In the genomic region with DNA sequence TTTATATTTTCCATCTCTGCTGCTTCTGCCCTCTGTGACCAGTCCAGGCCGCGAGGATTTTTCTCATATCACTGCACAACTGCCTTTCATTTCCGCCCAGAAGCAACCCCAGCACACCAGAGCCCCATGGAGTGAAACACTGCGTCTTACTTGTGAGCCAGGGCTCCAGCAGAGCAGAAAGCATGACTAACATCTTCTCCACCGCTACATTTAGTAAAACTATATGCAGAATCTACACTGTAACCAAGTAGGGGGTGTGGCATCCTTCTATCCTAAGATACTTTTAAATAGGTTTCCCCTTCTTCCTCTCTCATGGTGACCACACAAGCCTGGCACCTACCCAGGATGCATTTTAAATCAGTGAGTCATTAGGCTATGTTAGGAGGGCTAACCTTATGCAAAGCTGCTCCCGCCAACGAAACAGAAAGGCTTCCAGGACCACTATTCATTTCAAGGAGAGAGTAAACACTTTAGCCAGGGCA, we compare ENCODE assay signal across 13 mouse cellular contexts. TPM values are rescaled to one million over a fixed set of nuclear protein-coding genes. Genes with fewer than 3 reads are reported as not detected.
DNase-seq lines count a peak whose midpoint lies in the region; ATAC-seq lines count a peak whose summit lies in the region.
"Had no signal": no experiment of that assay in that cellular context is flagged by ENCODE, and none has a peak within 500 bp of the region (broad histone marks: within the 10 kb centered on the region; RNA-seq: fewer than 3 reads in every experiment).

No protein-coding gene starts in this region.

- H3K27ac ChIP-seq in heart, embryonic 13.5 days (replicated peaks) = peak overlapping the region; percentile 59; the same call in 1 of the 2 replicates
- H3K27ac ChIP-seq in heart, embryonic 11.5 days (ENCODE audit: low read depth, low read length) = no peak overlapping the region
- no peak overlapping the region for H3K27ac ChIP-seq in midbrain, embryonic 11.5 days (ENCODE audit: low read depth, low read length)
- H3K27ac ChIP-seq: embryonic facial prominence, embryonic 12.5 days; limb, embryonic 10.5 days; midbrain, embryonic 12.5 days had no signal

- 44% methylated on average over 7 of the region's 7 CpGs for WGBS in heart, embryonic 13.5 days
- WGBS in heart, embryonic 11.5 days (ENCODE audit: insufficient replicate concordance) = 59% methylated on average over 7 of the region's 7 CpGs
- 71% methylated on average over 7 of the region's 7 CpGs for WGBS in midbrain, embryonic 11.5 days

- ATAC-seq in heart, embryonic 13.5 days (ENCODE audit: extremely low read depth, insufficient number of reproducible peaks, low FRiP score, low TSS enrichment) = no peak
- ATAC-seq in heart, embryonic 11.5 days (replicated peaks; ENCODE audit: insufficient number of reproducible peaks, low FRiP score, low TSS enrichment) = no peak
- ATAC-seq in inflammation-experienced regulatory T-cells, adult 6 months = no peak
- no peak for ATAC-seq in midbrain, embryonic 11.5 days (ENCODE audit: low FRiP score)
- ATAC-seq: CD4-positive, CD25-positive, alpha-beta regulatory T cell, adult 4 months had no signal

- no peak overlapping the region for H3K4me3 ChIP-seq in heart, embryonic 13.5 days
- no peak overlapping the region for H3K4me3 ChIP-seq in heart, embryonic 11.5 days (ENCODE audit: low read depth, low read length)
- no peak overlapping the region for H3K4me3 ChIP-seq in midbrain, embryonic 11.5 days (ENCODE audit: low read depth, low read length)
- H3K4me3 ChIP-seq: embryonic facial prominence, embryonic 12.5 days; limb, embryonic 10.5 days; midbrain, embryonic 12.5 days had no signal

- peak overlapping the region; percentile 20; the same call in 1 of the 2 replicates for H3K4me2 ChIP-seq in heart, embryonic 13.5 days
- H3K4me2 ChIP-seq in heart, embryonic 11.5 days = no peak overlapping the region
- H3K4me2 ChIP-seq in midbrain, embryonic 11.5 days = no peak overlapping the region
- H3K4me2 ChIP-seq: embryonic facial prominence, embryonic 12.5 days; midbrain, embryonic 12.5 days had no signal

- peak; percentile 71 to 72 for DNase-seq in spleen, postnatal 36 days (ENCODE audit: low spot score in 2 of 2)
- no peak for DNase-seq in spleen, postnatal 10 days (ENCODE audit: low spot score in 2 of 2)
- DNase-seq in lung, postnatal 25 days (ENCODE audit: low spot score) = peak; percentile 52
- DNase-seq in midbrain, embryonic 11.5 days (ENCODE audit: low spot score, missing footprints) = no peak
- DNase-seq in thymus, postnatal 0 days (ENCODE audit: low spot score) = no peak
- DNase-seq: heart, postnatal 36 days had no signal

- no peaks in the 10 kb centered on the region for H3K9me3 ChIP-seq in heart, embryonic 13.5 days
- H3K9me3 ChIP-seq in heart, embryonic 11.5 days (replicated peaks; ENCODE audit: control insufficient read depth, low read length) = no peaks in the 10 kb centered on the region
- H3K9me3 ChIP-seq in midbrain, embryonic 11.5 days (ENCODE audit: control insufficient read depth, low read length) = no peaks in the 10 kb centered on the region
- H3K9me3 ChIP-seq: embryonic facial prominence, embryonic 12.5 days; limb, embryonic 10.5 days; midbrain, embryonic 12.5 days had no signal

- H3K9ac ChIP-seq in heart, embryonic 13.5 days = no peak overlapping the region
- H3K9ac ChIP-seq in heart, embryonic 11.5 days (ENCODE audit: low read depth, low read length) = no peak overlapping the region
- no peak overlapping the region for H3K9ac ChIP-seq in midbrain, embryonic 11.5 days (ENCODE audit: low read length)
- H3K9ac ChIP-seq: embryonic facial prominence, embryonic 12.5 days; midbrain, embryonic 12.5 days had no signal

- H3K36me3 ChIP-seq in heart, embryonic 13.5 days = no peaks in the 10 kb centered on the region
- H3K36me3 ChIP-seq in heart, embryonic 11.5 days (ENCODE audit: control insufficient read depth, insufficient read depth, low read length) = no peaks in the 10 kb centered on the region
- no peaks in the 10 kb centered on the region for H3K36me3 ChIP-seq in midbrain, embryonic 11.5 days (ENCODE audit: control insufficient read depth, insufficient read depth, low read length)
- H3K36me3 ChIP-seq: embryonic facial prominence, embryonic 12.5 days; limb, embryonic 10.5 days; midbrain, embryonic 12.5 days had no signal

- peaks cover 29% of the 10 kb centered on the region for H3K4me1 ChIP-seq in heart, embryonic 13.5 days
- H3K4me1 ChIP-seq in heart, embryonic 11.5 days (ENCODE audit: control insufficient read depth, insufficient read depth, low read length) = peaks cover 8% of the 10 kb centered on the region
- H3K4me1 ChIP-seq in midbrain, embryonic 11.5 days (ENCODE audit: control insufficient read depth, insufficient read depth, low read length) = no peaks in the 10 kb centered on the region
- H3K4me1 ChIP-seq: embryonic facial prominence, embryonic 12.5 days; limb, embryonic 10.5 days; midbrain, embryonic 12.5 days had no signal

- H3K27me3 ChIP-seq in heart, embryonic 13.5 days (replicated peaks) = peaks cover 17% of the 10 kb centered on the region
- no peaks in the 10 kb centered on the region for H3K27me3 ChIP-seq in heart, embryonic 11.5 days (ENCODE audit: control insufficient read depth, insufficient read depth, low read length)
- no peaks in the 10 kb centered on the region for H3K27me3 ChIP-seq in midbrain, embryonic 11.5 days (ENCODE audit: control insufficient read depth, insufficient read depth, low read length)
- H3K27me3 ChIP-seq: embryonic facial prominence, embryonic 12.5 days; midbrain, embryonic 12.5 days had no signal

RNA-seq across cellular contexts. Expression of a gene that starts 35.4 kb away (rescaled TPM):
- 17.2 and 18.1 TPM in 2 replicates for polyA plus RNA-seq in heart, embryonic 13.5 days (2015; fragmentation: Nextera tagmentation; extraction: Ambion mirVana)
- 22.3 TPM in 2 replicates for polyA plus RNA-seq in heart, embryonic 11.5 days (2014; fragmentation: Nextera tagmentation; extraction: Ambion mirVana)
- polyA plus RNA-seq in inflammation-experienced regulatory T-cells, adult 6 months (2017; shearing (Covaris generic)) = 10 to 100 TPM; 33.8 to 49.4 (median 36.4) TPM
- 8.6 and 9.6 TPM in 2 replicates for polyA plus RNA-seq in midbrain, embryonic 11.5 days (2014; fragmentation: Nextera tagmentation; extraction: Ambion mirVana)
- polyA plus RNA-seq in thymus, postnatal 0 days (2015; fragmentation: Nextera tagmentation; extraction: Ambion mirVana) = 16.5 and 16.8 TPM in 2 replicates

Comparison
In these comparisons a context has a peak if more than half of its experiments do, and no peak if none do; other contexts are left out.
1. DNase-seq: peak in spleen, postnatal 36 days (2 of 2) and lung, postnatal 25 days (single experiment); none in spleen, postnatal 10 days (0 of 2), midbrain, embryonic 11.5 days (single experiment) and thymus, postnatal 0 days (single experiment).